Mouse (Mus musculus) olfactory bulb, adult 2 months (tissue): Measurements from ENCODE around the gene Pld5.

Experiments used
- CTCF ChIP-seq: fragments of 200-500 bp; IDR thresholded peaks from 2 replicates; pipeline ENCODE4 v1.5.1; 2012; ENCODE audit warnings: low read depth, mild to moderate bottlenecking, low read length, moderate library complexity; ENCODE audit not compliant: insufficient read depth
- POLR2A ChIP-seq: fragments of 200-500 bp; IDR thresholded peaks from 2 replicates; pipeline ENCODE4 v1.6.1; 2012; ENCODE audit warnings: mild to moderate bottlenecking, low read depth, low read length, moderate library complexity; ENCODE audit not compliant: insufficient read depth

- TF ChIP-seq CTCF (no peak), POLR2A (no peak)
These were observed 91.1 kb downstream of the Pld5 start for GRCm38 (mm10) chr1:176183991-176184390.
